Mouse (Mus musculus) heart, embryonic 16.5 days (tissue): ENCODE results near the gene Noto. TPM values are rescaled to one million over a fixed set of nuclear protein-coding genes. Genes with fewer than 3 reads are reported as not detected.
A peak's percentile ranks its signal among the peaks of the same experiment; 100 is the strongest.

ENCODE experiments used
- ATAC-seq: fragments of 200-750 bp; cut with Nextera tagmentation; replicated peaks from 2 replicates; pipeline ENCODE4 v1.8.0; 2017; ENCODE audit warnings: moderate number of reproducible peaks; ENCODE audit not compliant: insufficient read depth, low FRiP score; ENCODE audit errors: extremely low read depth
- H3K27ac ChIP-seq: fragments of 300-500 bp; sonication (generic); 2 replicates; pipeline ENCODE4 v1.5.1; 2014; ENCODE audit warnings: mild to moderate bottlenecking, low read length, control low read depth, moderate library complexity
- H3K27me3 ChIP-seq: fragments of 300-500 bp; sonication (generic); 2 replicates; pipeline ENCODE4 v1.6.1; 2014; ENCODE audit warnings: low read length, mixed read lengths; ENCODE audit not compliant: control insufficient read depth, insufficient read depth
- H3K36me3 ChIP-seq: fragments of 300-500 bp; sonication (generic); 2 replicates; pipeline ENCODE4 v1.6.1; 2014; ENCODE audit not compliant: control insufficient read depth, insufficient read depth
- H3K4me1 ChIP-seq: fragments of 300-500 bp; sonication (generic); 2 replicates; pipeline ENCODE4 v1.6.1; 2014; ENCODE audit warnings: low read length, mixed read lengths; ENCODE audit not compliant: control insufficient read depth, insufficient read depth
- H3K4me2 ChIP-seq: fragments of 300-500 bp; sonication (generic); 2 replicates; pipeline ENCODE4 v1.6.1; 2014; ENCODE audit warnings: low read depth, mild to moderate bottlenecking, control low read depth, low read length
- H3K4me3 ChIP-seq: fragments of 300-500 bp; sonication (generic); 2 replicates; pipeline ENCODE4 v1.5.1; 2014; ENCODE audit warnings: mild to moderate bottlenecking, control low read depth, low read length
- H3K9ac ChIP-seq: fragments of 300-500 bp; sonication (generic); 2 replicates; pipeline ENCODE4 v1.6.1; 2014; ENCODE audit warnings: low read length, control low read depth
- H3K9me3 ChIP-seq: fragments of 300-500 bp; sonication (generic); replicated peaks from 2 replicates; pipeline ENCODE4 v1.6.1; 2016; ENCODE audit warnings: low read length; ENCODE audit not compliant: control insufficient read depth
- WGBS: fragments of 180-500 bp; shearing (Covaris S2); extraction: QIAGEN DNeasy Blood & Tissue Kit; methylation state at CpG from one replicate; pipeline ENCODE4 v1.1.7; 2014; 5-methylcytosine and 5-hydroxymethylcytosine counted together
- polyA plus RNA-seq: library from polyadenylated mRNA; unstranded; fragments of >200 nt; fragmentation: Nextera tagmentation; extraction: Ambion mirVana; gene quantifications from 2 replicates; pipeline ENCODE4 v1.2.1, GENCODE M21; 2015

Gene Noto
- polyA plus RNA-seq, 1 experiment from 2014 or later = not detected

DNA sequence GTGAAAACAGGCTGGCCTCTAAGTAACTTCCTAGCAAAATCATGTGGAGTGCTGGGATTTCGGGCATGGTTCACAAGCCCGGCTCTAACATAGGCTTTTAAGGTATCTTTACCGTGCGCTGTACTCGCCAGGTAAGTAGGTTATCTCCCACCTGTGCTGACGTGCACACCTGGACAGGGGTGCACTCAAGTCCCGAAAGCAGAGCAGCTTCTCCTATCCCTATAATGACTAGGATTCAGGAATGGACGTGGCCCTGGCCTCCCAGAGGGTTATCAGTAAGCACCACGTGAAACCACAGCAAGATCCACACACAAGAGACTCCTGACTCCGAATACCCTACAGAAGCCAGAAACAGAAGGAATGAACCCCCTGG, 42.1 kb upstream of the Noto start:
- Histone ChIP-seq H3K9ac (no peak overlapping the region), H3K27me3 (no peaks in the 10 kb centered on the region), H3K4me3 (no peak overlapping the region), H3K27ac (no peak overlapping the region), H3K4me2 (no peak overlapping the region), H3K9me3 (no peaks in the 10 kb centered on the region), H3K36me3 (no peaks in the 10 kb centered on the region), H3K4me1 (peaks cover 17% of the 10 kb centered on the region)
- WGBS = 77% methylated on average over 10 of the region's 10 CpGs
- no peak for ATAC-seq

- H3K27ac ChIP-seq = no peak overlapping the region
- no peak overlapping the region for H3K4me2 ChIP-seq
- no peaks in the 10 kb centered on the region for H3K36me3 ChIP-seq
- H3K9me3 ChIP-seq = no peaks in the 10 kb centered on the region
- peaks cover 17% of the 10 kb centered on the region for H3K4me1 ChIP-seq
- ATAC-seq = no peak
- H3K9ac ChIP-seq = no peak overlapping the region
- 79% methylated on average over 2 of the region's 2 CpGs for WGBS
- peaks cover 4% of the 10 kb centered on the region; the same call in 1 of the 2 replicates for H3K27me3 ChIP-seq
- no peak overlapping the region for H3K4me3 ChIP-seq
Measured at GRCm38 (mm10) chr6:85382791-85383190, 40.9 kb upstream of the Noto start.

DNA sequence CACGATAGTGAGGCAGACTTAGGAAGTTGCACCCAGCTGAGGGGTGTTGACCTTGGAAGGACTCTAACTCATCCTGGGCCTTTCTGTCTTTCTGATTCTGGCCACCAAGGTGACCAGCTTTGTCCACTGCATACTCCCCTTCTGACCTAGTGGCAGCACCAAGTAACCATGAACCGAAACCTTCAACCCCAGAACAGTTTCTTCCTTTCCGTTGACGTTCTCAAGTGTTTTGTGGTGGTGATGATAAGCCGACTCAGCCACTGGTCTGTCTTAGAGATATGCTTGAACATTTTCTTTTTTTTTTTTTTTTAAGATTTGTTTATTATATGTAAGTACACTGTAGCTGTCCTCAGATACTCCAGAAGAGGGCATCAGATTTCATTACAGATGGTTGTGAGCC, 35.1 kb upstream of the Noto start:
- Histone ChIP-seq H3K4me3 (no peak overlapping the region), H3K4me1 (no peaks in the 10 kb centered on the region), H3K36me3 (no peaks in the 10 kb centered on the region), H3K9ac (no peak overlapping the region), H3K9me3 (no peaks in the 10 kb centered on the region), H3K4me2 (no peak overlapping the region), H3K27me3 (peaks cover 4% of the 10 kb centered on the region; the same call in 1 of the 2 replicates), H3K27ac (no peak overlapping the region)
- ATAC-seq = no peak
- 52% methylated on average over 5 of the region's 5 CpGs for whole genome bisulfite sequencing

GRCm38 (mm10) chr6:85391803-85392202, 31.9 kb upstream of the Noto start:
- Histone ChIP-seq H3K36me3 (no peaks in the 10 kb centered on the region), H3K4me2 (no peak overlapping the region)

DNA sequence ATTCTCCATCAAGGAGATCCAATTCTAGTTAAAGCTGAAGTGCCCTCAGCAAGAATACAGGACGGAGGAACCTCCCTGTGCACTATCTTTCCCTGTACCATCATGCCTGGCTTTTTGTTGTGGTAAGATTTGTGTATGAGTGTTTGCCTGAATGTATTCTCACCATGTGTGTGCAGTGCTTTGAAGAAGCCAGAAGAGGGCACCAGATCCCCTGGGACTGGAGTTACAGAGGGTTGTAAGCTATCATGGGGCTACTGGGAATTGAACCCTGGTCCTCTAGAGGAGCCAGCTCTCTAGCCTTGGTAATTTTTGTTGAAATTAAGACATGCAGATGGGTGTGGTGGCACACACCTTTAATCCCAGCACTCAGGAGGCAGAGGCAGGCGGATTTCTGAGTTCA, 28.3 kb upstream of the Noto start:
- no peaks in the 10 kb centered on the region for H3K27me3 ChIP-seq
- H3K4me1 ChIP-seq = no peaks in the 10 kb centered on the region
- no peaks in the 10 kb centered on the region for H3K36me3 ChIP-seq
- H3K9me3 ChIP-seq = no peaks in the 10 kb centered on the region
- WGBS = 74% methylated on average over 2 of the region's 2 CpGs
- no peak overlapping the region for H3K4me2 ChIP-seq
- no peak overlapping the region for H3K27ac ChIP-seq
- no peak overlapping the region for H3K9ac ChIP-seq
- no peak overlapping the region for H3K4me3 ChIP-seq
- ATAC-seq = no peak

More at GRCm38 (mm10) chr6:85391803-85392202, 31.9 kb upstream of the Noto start:
- no peak overlapping the region for H3K27ac ChIP-seq
- no peak overlapping the region for H3K4me3 ChIP-seq
- no peaks in the 10 kb centered on the region for H3K4me1 ChIP-seq
- ATAC-seq = no peak
- H3K9me3 ChIP-seq = no peaks in the 10 kb centered on the region
- H3K27me3 ChIP-seq = peaks cover 4% of the 10 kb centered on the region; the same call in 1 of the 2 replicates
- H3K9ac ChIP-seq = no peak overlapping the region
- 25% methylated on average over 6 of the region's 7 CpGs for WGBS

- no peak overlapping the region for H3K9ac ChIP-seq
- no peaks in the 10 kb centered on the region for H3K4me1 ChIP-seq
- H3K27ac ChIP-seq = no peak overlapping the region
- ATAC-seq = no peak
- no peaks in the 10 kb centered on the region for H3K36me3 ChIP-seq
- no peaks in the 10 kb centered on the region for H3K27me3 ChIP-seq
- H3K4me3 ChIP-seq = no peak overlapping the region
- no peaks in the 10 kb centered on the region for H3K9me3 ChIP-seq
- 41% methylated on average over 1 of the region's 1 CpGs for WGBS
- H3K4me2 ChIP-seq = no peak overlapping the region
Measured at GRCm38 (mm10) chr6:85397165-85397564, 26.5 kb upstream of the Noto start.

DNA sequence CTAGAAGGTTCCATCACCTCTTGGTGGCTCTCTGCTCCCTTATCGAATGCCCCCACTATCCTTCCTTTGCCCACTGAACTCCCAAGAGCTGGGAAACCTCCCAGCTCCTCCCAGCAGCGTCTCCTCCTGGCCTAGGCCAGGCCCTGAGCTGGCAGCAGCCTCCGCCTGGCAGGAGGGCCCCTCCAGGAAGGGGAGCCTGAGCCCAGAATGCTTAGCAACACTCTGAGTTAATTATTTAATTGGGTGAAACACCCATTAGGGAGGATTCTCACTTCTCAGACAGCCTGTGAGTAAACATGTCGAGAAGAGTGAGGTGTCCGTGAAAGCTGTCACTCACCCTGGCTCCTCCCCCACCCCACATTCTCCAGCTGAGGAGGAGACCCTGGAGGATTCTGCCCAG, 24.0 kb upstream of the Noto start:
- H3K36me3 ChIP-seq = no peaks in the 10 kb centered on the region
- WGBS = 27% methylated on average over 5 of the region's 5 CpGs
- no peaks in the 10 kb centered on the region for H3K4me1 ChIP-seq
- H3K9ac ChIP-seq = no peak overlapping the region
- H3K27ac ChIP-seq = no peak overlapping the region
- H3K9me3 ChIP-seq = no peaks in the 10 kb centered on the region
- H3K27me3 ChIP-seq = no peaks in the 10 kb centered on the region
- H3K4me3 ChIP-seq = no peak overlapping the region
- no peak overlapping the region for H3K4me2 ChIP-seq
- no peak for ATAC-seq

GRCm38 (mm10) chr6:85402613-85403012, 21.1 kb upstream of the Noto start:
- no peak overlapping the region for H3K4me3 ChIP-seq
- H3K9ac ChIP-seq = no peak overlapping the region
- H3K27me3 ChIP-seq = peaks cover 7% of the 10 kb centered on the region; the same call in 1 of the 2 replicates
- 0 out of 2 replicates have a peak, but pooled peaks have one; percentile 45 for ATAC-seq
- H3K4me1 ChIP-seq = no peaks in the 10 kb centered on the region
- 44% methylated on average over 2 of the region's 2 CpGs for WGBS
- H3K36me3 ChIP-seq = no peaks in the 10 kb centered on the region
- no peak overlapping the region for H3K4me2 ChIP-seq
- H3K27ac ChIP-seq = no peak overlapping the region
- no peaks in the 10 kb centered on the region for H3K9me3 ChIP-seq

DNA sequence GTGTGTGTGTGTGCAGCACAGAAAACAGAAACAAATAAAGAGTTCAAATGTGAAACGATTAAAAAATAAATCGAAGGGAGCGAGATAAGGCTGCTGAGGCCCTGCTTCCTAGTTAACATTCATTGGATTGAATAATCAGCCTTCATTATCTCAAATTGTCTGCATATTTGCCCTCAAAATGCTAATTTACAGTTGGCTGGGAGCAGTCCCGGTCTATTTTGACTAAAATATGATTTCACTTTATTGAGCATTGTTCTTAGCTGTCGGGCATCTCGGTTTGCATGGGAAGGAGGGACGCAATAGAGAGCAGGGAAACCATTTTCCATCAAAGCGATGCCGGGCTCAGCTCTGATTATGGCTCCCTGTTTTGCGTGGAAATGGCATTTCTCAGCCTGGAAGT, 20.6 kb upstream of the Noto start:
- Histone ChIP-seq H3K9me3 (no peaks in the 10 kb centered on the region), H3K9ac (no peak overlapping the region), H3K27ac (no peak overlapping the region), H3K4me3 (no peak overlapping the region), H3K4me1 (no peaks in the 10 kb centered on the region), H3K4me2 (no peak overlapping the region), H3K36me3 (no peaks in the 10 kb centered on the region), H3K27me3 (peaks cover 11% of the 10 kb centered on the region)
- no peak for ATAC-seq
- WGBS = 79% methylated on average over 10 of the region's 10 CpGs
